14 mouse cellular contexts compared by ENCODE assay signal in genomic region chr7:19712414-19712813, GRCm38 (mm10). TPM values are rescaled to one million over a fixed set of nuclear protein-coding genes. Genes with fewer than 3 reads are reported as not detected.
DNase-seq lines count a peak whose midpoint lies in the region; ATAC-seq and TF ChIP-seq lines count a peak whose summit lies in the region.
"Had no signal": no experiment of that assay in that cellular context is flagged by ENCODE, and none has a peak within 500 bp of the region (broad histone marks: within the 10 kb centered on the region; RNA-seq: fewer than 3 reads in every experiment).

No protein-coding gene starts in this region.

- DNase-seq in thymus, postnatal 0 days (ENCODE audit: low spot score) = peak; percentile 27
- DNase-seq in thymus, adult 18-20 months = no peak
- peak; percentile 40 for DNase-seq in adipocyte (ENCODE audit: low spot score)
- no peak for DNase-seq in stomach, postnatal 0 days (ENCODE audit: low spot score)
- DNase-seq in cerebellum, adult 8-10 months = no peak
- DNase-seq: gastrocnemius, postnatal 36 days; heart, postnatal 14 days; kidney, adult 18-20 months; lung, postnatal 36 days had no signal

- WGBS in intestine, postnatal 0 days = 63% methylated on average over 4 of the region's 4 CpGs
- whole genome bisulfite sequencing in intestine, embryonic 15.5 days = 77% methylated on average over 4 of the region's 4 CpGs
- WGBS in stomach, postnatal 0 days = 54% methylated on average over 4 of the region's 4 CpGs

- no peaks in the 10 kb centered on the region for H3K9me3 ChIP-seq in intestine, postnatal 0 days (ENCODE audit: control insufficient read depth)
- no peaks in the 10 kb centered on the region for H3K9me3 ChIP-seq in intestine, embryonic 15.5 days
- no peaks in the 10 kb centered on the region for H3K9me3 ChIP-seq in stomach, postnatal 0 days (ENCODE audit: control insufficient read depth, low read length)
- H3K9me3 ChIP-seq: limb, embryonic 10.5 days had no signal

- no peak overlapping the region for H3K27ac ChIP-seq in intestine, postnatal 0 days (ENCODE audit: low read depth, low read length)
- H3K27ac ChIP-seq in intestine, embryonic 15.5 days = no peak overlapping the region
- no peak overlapping the region for H3K27ac ChIP-seq in stomach, postnatal 0 days (replicated peaks)
- H3K27ac ChIP-seq: limb, embryonic 10.5 days had no signal

- H3K4me3 ChIP-seq in intestine, postnatal 0 days (ENCODE audit: low read depth, low read length) = no peak overlapping the region
- H3K4me3 ChIP-seq in intestine, embryonic 15.5 days (replicated peaks) = no peak overlapping the region
- H3K4me3 ChIP-seq in stomach, postnatal 0 days (ENCODE audit: low read depth, low read length) = no peak overlapping the region
- H3K4me3 ChIP-seq: limb, embryonic 10.5 days had no signal

- H3K36me3 ChIP-seq in intestine, postnatal 0 days (ENCODE audit: control insufficient read depth, insufficient read depth) = peaks cover 50% of the 10 kb centered on the region
- peaks cover 30% of the 10 kb centered on the region for H3K36me3 ChIP-seq in intestine, embryonic 15.5 days
- peaks cover 18% of the 10 kb centered on the region for H3K36me3 ChIP-seq in stomach, postnatal 0 days (ENCODE audit: control insufficient read depth, insufficient read depth, low read length)

- ATAC-seq in intestine, postnatal 0 days = no peak
- ATAC-seq in intestine, embryonic 15.5 days = no peak
- no peak for ATAC-seq in stomach, postnatal 0 days (ENCODE audit: low FRiP score, low TSS enrichment)
- no peak for ATAC-seq in activated CD4-positive, CD25-positive, alpha-beta regulatory T cell, adult 4 months

- no peak overlapping the region for H3K4me2 ChIP-seq in intestine, postnatal 0 days (replicated peaks; ENCODE audit: low read depth)
- no peak overlapping the region for H3K4me2 ChIP-seq in intestine, embryonic 15.5 days (replicated peaks)
- H3K4me2 ChIP-seq in stomach, postnatal 0 days (replicated peaks; ENCODE audit: low read depth) = no peak overlapping the region

- TF ChIP-seq EP300 in stomach, postnatal 0 days (optimal IDR thresholded peaks at IDR 0.05) = no peak

- peak; percentile 71 for TF ChIP-seq CTCF in intestine, postnatal 0 days (IDR thresholded peaks at IDR 0.05; ENCODE audit: low read depth)
- peak; percentile 72 for TF ChIP-seq CTCF in stomach, postnatal 0 days (IDR thresholded peaks at IDR 0.05; ENCODE audit: low read depth)

- H3K9ac ChIP-seq in intestine, postnatal 0 days (ENCODE audit: low read depth, low read length) = no peak overlapping the region
- no peak overlapping the region for H3K9ac ChIP-seq in intestine, embryonic 15.5 days
- H3K9ac ChIP-seq in stomach, postnatal 0 days (ENCODE audit: low read length) = no peak overlapping the region

- no peaks in the 10 kb centered on the region for H3K27me3 ChIP-seq in intestine, postnatal 0 days (replicated peaks; ENCODE audit: control insufficient read depth, insufficient read depth, low read length)
- no peaks in the 10 kb centered on the region for H3K27me3 ChIP-seq in intestine, embryonic 15.5 days (replicated peaks)
- H3K27me3 ChIP-seq in stomach, postnatal 0 days (ENCODE audit: control insufficient read depth, insufficient read depth, low read length) = no peaks in the 10 kb centered on the region

- no peaks in the 10 kb centered on the region; the same call in 1 of the 2 replicates for H3K4me1 ChIP-seq in intestine, postnatal 0 days (replicated peaks; ENCODE audit: control insufficient read depth, insufficient read depth, low read length)
- peaks cover 9% of the 10 kb centered on the region; the same call in 1 of the 2 replicates for H3K4me1 ChIP-seq in intestine, embryonic 15.5 days (replicated peaks)
- H3K4me1 ChIP-seq in stomach, postnatal 0 days (replicated peaks; ENCODE audit: control insufficient read depth, insufficient read depth) = no peaks in the 10 kb centered on the region; the same call in 1 of the 2 replicates

RNA-seq across cellular contexts. Expression of gene Tomm40, which starts 2.8 kb away (rescaled TPM):
- 80.1 and 85.5 TPM in 2 replicates for polyA plus RNA-seq in intestine, postnatal 0 days (2015; fragmentation: Nextera tagmentation; extraction: Ambion mirVana)
- 208 and 215 TPM in 2 replicates for polyA plus RNA-seq in intestine, embryonic 15.5 days (2015; fragmentation: Nextera tagmentation; extraction: Ambion mirVana)
- 132 and 140 TPM in 2 replicates for polyA plus RNA-seq in thymus, postnatal 0 days (2015; fragmentation: Nextera tagmentation; extraction: Ambion mirVana)
- polyA plus RNA-seq in stomach, postnatal 0 days (2015; fragmentation: Nextera tagmentation; extraction: Ambion mirVana) = 98.0 and 105 TPM in 2 replicates
- polyA plus RNA-seq in activated CD4-positive, CD25-positive, alpha-beta regulatory T cell, adult 4 months (2017; shearing (Covaris generic)) = 10 to 100 TPM in 1 of 2 experiments, 1 to 10 TPM in 1; 5.7 to 11.7 TPM

RNA-seq across cellular contexts. Expression of gene Apoe, which starts 13.4 kb away (rescaled TPM):
- polyA plus RNA-seq in intestine, postnatal 0 days (2015; fragmentation: Nextera tagmentation; extraction: Ambion mirVana) = 435 and 436 TPM in 2 replicates
- 296 and 325 TPM in 2 replicates for polyA plus RNA-seq in intestine, embryonic 15.5 days (2015; fragmentation: Nextera tagmentation; extraction: Ambion mirVana)
- polyA plus RNA-seq in thymus, postnatal 0 days (2015; fragmentation: Nextera tagmentation; extraction: Ambion mirVana) = 624 and 627 TPM in 2 replicates
- polyA plus RNA-seq in stomach, postnatal 0 days (2015; fragmentation: Nextera tagmentation; extraction: Ambion mirVana) = 383 and 436 TPM in 2 replicates
- polyA plus RNA-seq in activated CD4-positive, CD25-positive, alpha-beta regulatory T cell, adult 4 months (2017; shearing (Covaris generic)) = 10 to 100 TPM in 1 of 2 experiments, 1 to 10 TPM in 1; 4.1 to 16.0 TPM

RNA-seq across cellular contexts. Expression of gene Apoc1, which starts 20.0 kb away (rescaled TPM):
- polyA plus RNA-seq in intestine, postnatal 0 days (2015; fragmentation: Nextera tagmentation; extraction: Ambion mirVana) = 34.7 and 50.0 TPM in 2 replicates
- polyA plus RNA-seq in intestine, embryonic 15.5 days (2015; fragmentation: Nextera tagmentation; extraction: Ambion mirVana) = 27.1 and 34.7 TPM in 2 replicates
- 21.1 and 21.3 TPM in 2 replicates for polyA plus RNA-seq in thymus, postnatal 0 days (2015; fragmentation: Nextera tagmentation; extraction: Ambion mirVana)
- 79.6 and 88.4 TPM in 2 replicates for polyA plus RNA-seq in stomach, postnatal 0 days (2015; fragmentation: Nextera tagmentation; extraction: Ambion mirVana)
- polyA plus RNA-seq in activated CD4-positive, CD25-positive, alpha-beta regulatory T cell, adult 4 months (2017; shearing (Covaris generic)) = not detected

RNA-seq across cellular contexts. Expression of gene Apoc4, which starts 31.1 kb away (rescaled TPM):
- polyA plus RNA-seq in intestine, postnatal 0 days (2015; fragmentation: Nextera tagmentation; extraction: Ambion mirVana) = 0.70 and 1.4 TPM in 2 replicates
- 4.7 and 7.0 TPM in 2 replicates for polyA plus RNA-seq in intestine, embryonic 15.5 days (2015; fragmentation: Nextera tagmentation; extraction: Ambion mirVana)
- 0.29 and 0.75 TPM in 2 replicates for polyA plus RNA-seq in thymus, postnatal 0 days (2015; fragmentation: Nextera tagmentation; extraction: Ambion mirVana)
- 2.8 and 6.1 TPM in 2 replicates for polyA plus RNA-seq in stomach, postnatal 0 days (2015; fragmentation: Nextera tagmentation; extraction: Ambion mirVana)
- under 1 TPM in 1 of 2 experiments, not detected in 1; 0.44 TPM for polyA plus RNA-seq in activated CD4-positive, CD25-positive, alpha-beta regulatory T cell, adult 4 months (2017; shearing (Covaris generic))
- polyA plus RNA-seq: limb, embryonic 10.5 days had no signal

RNA-seq across cellular contexts. Expression of gene Gm44805, which starts 31.2 kb away (rescaled TPM):
- polyA plus RNA-seq in intestine, postnatal 0 days (2015; fragmentation: Nextera tagmentation; extraction: Ambion mirVana) = 5.6 and 13.5 TPM in 2 replicates
- polyA plus RNA-seq in intestine, embryonic 15.5 days (2015; fragmentation: Nextera tagmentation; extraction: Ambion mirVana) = 0.71 and 1.2 TPM in 2 replicates
- 0.59 TPM in 1 of 2 replicates, not detected in the other for polyA plus RNA-seq in thymus, postnatal 0 days (2015; fragmentation: Nextera tagmentation; extraction: Ambion mirVana)
- polyA plus RNA-seq in stomach, postnatal 0 days (2015; fragmentation: Nextera tagmentation; extraction: Ambion mirVana) = not detected in 2 replicates
- polyA plus RNA-seq in activated CD4-positive, CD25-positive, alpha-beta regulatory T cell, adult 4 months (2017; shearing (Covaris generic)) = not detected
- polyA plus RNA-seq: limb, embryonic 10.5 days; stomach, embryonic 14.5 days had no signal

Comparison
In these comparisons a context has a peak if more than half of its experiments do, and no peak if none do; other contexts are left out.
1. DNase-seq: peak in thymus, postnatal 0 days (single experiment) and adipocyte (single experiment); none in thymus, adult 18-20 months (0 of 2), stomach, postnatal 0 days (single experiment) and cerebellum, adult 8-10 months (single experiment).
2. RNA of gene Apoe, which starts 13.4 kb away (polyA plus RNA-seq): 624 to 627 TPM in thymus, postnatal 0 days, 435 to 436 TPM in intestine, postnatal 0 days, 383 to 436 TPM in stomach, postnatal 0 days and 296 to 325 TPM in intestine, embryonic 15.5 days; 4.1 to 16.0 TPM in activated CD4-positive, CD25-positive, alpha-beta regulatory T cell, adult 4 months; every median in the first group is over 10 times any median in the second.
3. RNA of gene Apoc1, which starts 20.0 kb away (polyA plus RNA-seq): 79.6 to 88.4 TPM in stomach, postnatal 0 days, 34.7 to 50.0 TPM in intestine, postnatal 0 days, 27.1 to 34.7 TPM in intestine, embryonic 15.5 days and 21.1 to 21.3 TPM in thymus, postnatal 0 days; not detected in activated CD4-positive, CD25-positive, alpha-beta regulatory T cell, adult 4 months; every median in the first group is over 10 times any median in the second.